Mouse (Mus musculus): ENCODE data around the gene Aldh3b3.
"Not testable (repeated sequence)": the region's sequence is repeated elsewhere in the genome, so short reads cannot be mapped to it uniquely, and the experiment has no call there.

Gene Aldh3b3

GRCm38 (mm10) chr19:3935896-3936850 is 22.3 kb upstream of the Aldh3b3 start:
- no peak for DNase-seq (ENCODE audit: low spot score)

GRCm38 (mm10) chr19:3942315-3942714 is 16.1 kb upstream of the Aldh3b3 start:
- no peak for DNase-seq (ENCODE audit: low spot score)

GRCm38 (mm10) chr19:3942986-3943735 is 15.3 kb upstream of the Aldh3b3 start:
- DNase-seq (ENCODE audit: low spot score), result peak; percentile 74

GRCm38 (mm10) chr19:3945872-3946564 is 12.4 kb upstream of the Aldh3b3 start:
- no peak for DNase-seq (ENCODE audit: low spot score)

- DNase-seq (ENCODE audit: low spot score), result peak; percentile 59
Observed at GRCm38 (mm10) chr19:3946715-3947114, 11.7 kb upstream of the Aldh3b3 start.

- DNase-seq (ENCODE audit: low spot score), result no peak
Observed at GRCm38 (mm10) chr19:3947813-3948212, 10.6 kb upstream of the Aldh3b3 start.

- no peak for DNase-seq (ENCODE audit: low spot score)
Observed at GRCm38 (mm10) chr19:3948546-3948945, 9.9 kb upstream of the Aldh3b3 start.

GRCm38 (mm10) chr19:3950331-3950730 is 8.1 kb upstream of the Aldh3b3 start:
- DNase-seq (ENCODE audit: low spot score), result no peak

- no peak for DNase-seq (ENCODE audit: low spot score)
Observed at GRCm38 (mm10) chr19:3951461-3951860, 7.0 kb upstream of the Aldh3b3 start.

GRCm38 (mm10) chr19:3952099-3952498 is 6.3 kb upstream of the Aldh3b3 start:
- DNase-seq (ENCODE audit: low spot score), result no peak

- DNase-seq (ENCODE audit: low spot score), result no peak
Observed at GRCm38 (mm10) chr19:3955033-3955432, 3.4 kb upstream of the Aldh3b3 start.

- no peak for DNase-seq (ENCODE audit: low spot score)
Observed at GRCm38 (mm10) chr19:3955804-3956203, 2.6 kb upstream of the Aldh3b3 start.

- DNase-seq (ENCODE audit: low spot score), result not testable (repeated sequence)
Observed at GRCm38 (mm10) chr19:3957296-3958036, 979 bp upstream of the Aldh3b3 start.

- no peak for DNase-seq (ENCODE audit: low spot score)
Observed at GRCm38 (mm10) chr19:3959030-3959429, 585 bp downstream of the Aldh3b3 start.

- no peak for DNase-seq (ENCODE audit: low spot score)
Observed at GRCm38 (mm10) chr19:3960211-3960610, 1.8 kb downstream of the Aldh3b3 start.

- DNase-seq (ENCODE audit: low spot score), result not testable (repeated sequence)
Observed at GRCm38 (mm10) chr19:3961805-3962204, 3.4 kb downstream of the Aldh3b3 start.

- DNase-seq (ENCODE audit: low spot score), result no peak
Observed at GRCm38 (mm10) chr19:3962469-3962868, 4.0 kb downstream of the Aldh3b3 start.

- no peak for DNase-seq (ENCODE audit: low spot score)
Observed at GRCm38 (mm10) chr19:3964030-3964429, 5.6 kb downstream of the Aldh3b3 start.

GRCm38 (mm10) chr19:3966330-3967075 is 8.1 kb downstream of the Aldh3b3 start:
- DNase-seq (ENCODE audit: low spot score), result no peak

- no peak for DNase-seq (ENCODE audit: low spot score)
Observed at GRCm38 (mm10) chr19:3967258-3967657, 8.8 kb downstream of the Aldh3b3 start.

- DNase-seq (ENCODE audit: low spot score), result peak; percentile 56
Observed at GRCm38 (mm10) chr19:3972229-3972628, 13.8 kb downstream of the Aldh3b3 start, which contains the start of gene Aldh3b2. Gene Aldh3b2, plus strand, starts transcription at chr19:3972328.

Measured in c-Kit-positive CD71-positive TER-119-positive erythroid progenitor cells, embryonic 14.5 days (primary cell).